Mouse (Mus musculus): ENCODE measurements at regions not wholly inside any gene's neighbourhood (a gene's known extent, or its start where the extent isn't known, plus 50 kb on each side); places are given as distances from the start of the nearest gene placed in this dataset.

- H3K27ac ChIP-seq (ENCODE audit: low read depth, low read length): no peak overlapping the region
- H3K4me3 ChIP-seq (ENCODE audit: low read depth, low read length): no peak overlapping the region
- no peaks in the 10 kb centered on the region for H3K36me3 ChIP-seq (ENCODE audit: control insufficient read depth, insufficient read depth, low read length)
- no peak for DNase-seq (ENCODE audit: low spot score)
- no peak for ATAC-seq (ENCODE audit: low FRiP score)
- WGBS: 92% methylated on average over 3 of the region's 3 CpGs
- 0 out of 2 replicates have a peak, but pooled peaks cover 2% of the 10 kb centered on the region for H3K4me1 ChIP-seq (replicated peaks; ENCODE audit: control insufficient read depth, insufficient read depth, low read length)
- H3K27me3 ChIP-seq (ENCODE audit: control insufficient read depth, insufficient read depth, low read length): no peaks in the 10 kb centered on the region
- H3K9me3 ChIP-seq (ENCODE audit: control insufficient read depth, low read length): no peaks in the 10 kb centered on the region
- H3K4me2 ChIP-seq (replicated peaks; ENCODE audit: low read depth, low read length): no peak overlapping the region
- H3K9ac ChIP-seq (ENCODE audit: low read depth, low read length): no peak overlapping the region
Measured at GRCm38 (mm10) chr8:34476146-34476820, 364.7 kb upstream of the Gm10131 start.

DNA sequence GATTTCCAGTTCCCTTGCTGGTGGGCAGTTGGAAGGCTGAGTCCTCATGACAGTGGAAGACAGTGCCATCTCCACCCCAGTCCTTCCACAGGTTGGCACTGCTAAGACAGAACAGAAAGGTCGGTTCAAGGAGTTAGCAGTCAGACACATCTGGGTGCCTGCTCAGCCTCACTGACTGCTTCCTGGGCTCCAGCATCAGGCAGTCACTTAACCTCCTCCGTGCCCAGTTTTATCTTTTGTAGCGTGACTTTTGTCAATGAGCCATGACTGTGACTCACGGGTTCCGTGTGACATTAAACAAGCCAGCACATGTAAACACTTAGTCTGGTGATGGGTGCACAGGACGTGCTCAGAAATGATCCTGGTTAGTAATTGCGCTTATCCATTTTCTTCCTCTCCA lies 363.1 kb upstream of the Gm10131 start:
- Histone ChIP-seq H3K27me3 (ENCODE audit: control insufficient read depth, insufficient read depth, low read length) (no peaks in the 10 kb centered on the region), H3K9me3 (ENCODE audit: control insufficient read depth, low read length) (no peaks in the 10 kb centered on the region), H3K27ac (ENCODE audit: low read depth, low read length) (no peak overlapping the region), H3K4me2 (replicated peaks; ENCODE audit: low read depth, low read length) (no peak overlapping the region), H3K4me1 (replicated peaks; ENCODE audit: control insufficient read depth, insufficient read depth, low read length) (0 out of 2 replicates have a peak, but pooled peaks cover 2% of the 10 kb centered on the region), H3K9ac (ENCODE audit: low read depth, low read length) (no peak overlapping the region), H3K36me3 (ENCODE audit: control insufficient read depth, insufficient read depth, low read length) (no peaks in the 10 kb centered on the region), H3K4me3 (ENCODE audit: low read depth, low read length) (no peak overlapping the region)
- 81% methylated on average over 7 of the region's 7 CpGs for WGBS
- DNase-seq (ENCODE audit: low spot score) (no peak), ATAC-seq (ENCODE audit: low FRiP score) (no peak)

DNA sequence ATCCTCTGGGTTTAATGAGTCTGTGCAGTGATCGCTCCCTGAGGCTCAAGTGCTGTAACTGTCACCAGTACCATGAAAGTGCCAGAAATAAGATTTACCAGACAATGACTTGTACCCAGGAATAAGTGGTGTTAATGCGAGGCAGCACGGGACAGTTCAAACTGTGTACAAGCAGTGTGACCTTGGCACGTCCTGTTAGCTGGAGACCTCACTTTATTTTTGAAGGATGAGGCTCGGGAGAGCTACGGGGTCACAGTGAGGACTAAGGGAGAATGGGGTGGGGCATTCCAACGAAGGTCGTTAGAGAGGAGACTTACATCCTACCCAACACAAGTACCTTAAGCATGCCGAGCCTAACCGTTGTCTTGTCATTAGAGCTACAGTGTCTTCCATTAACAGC lies 362.2 kb upstream of the Gm10131 start:
- Histone ChIP-seq H3K4me3 (ENCODE audit: low read depth, low read length) (no peak overlapping the region), H3K27me3 (ENCODE audit: control insufficient read depth, insufficient read depth, low read length) (no peaks in the 10 kb centered on the region), H3K9me3 (ENCODE audit: control insufficient read depth, low read length) (no peaks in the 10 kb centered on the region), H3K4me1 (replicated peaks; ENCODE audit: control insufficient read depth, insufficient read depth, low read length) (0 out of 2 replicates have a peak, but pooled peaks cover 2% of the 10 kb centered on the region), H3K9ac (ENCODE audit: low read depth, low read length) (no peak overlapping the region), H3K36me3 (ENCODE audit: control insufficient read depth, insufficient read depth, low read length) (no peaks in the 10 kb centered on the region), H3K27ac (ENCODE audit: low read depth, low read length) (no peak overlapping the region), H3K4me2 (replicated peaks; ENCODE audit: low read depth, low read length) (no peak overlapping the region)
- 83% methylated on average over 10 of the region's 10 CpGs for WGBS
- ATAC-seq (ENCODE audit: low FRiP score): no peak
- no peak for DNase-seq (ENCODE audit: low spot score)

- H3K4me2 ChIP-seq (replicated peaks; ENCODE audit: low read depth, low read length): no peak overlapping the region
- H3K27me3 ChIP-seq (ENCODE audit: control insufficient read depth, insufficient read depth, low read length): no peaks in the 10 kb centered on the region
- DNase-seq (ENCODE audit: low spot score) (no peak), ATAC-seq (ENCODE audit: low FRiP score) (no peak)
- 69% methylated on average over 1 of the region's 1 CpGs for WGBS
- no peaks in the 10 kb centered on the region for H3K36me3 ChIP-seq (ENCODE audit: control insufficient read depth, insufficient read depth, low read length)
- H3K9ac ChIP-seq (ENCODE audit: low read depth, low read length): no peak overlapping the region
- no peak overlapping the region for H3K27ac ChIP-seq (ENCODE audit: low read depth, low read length)
- H3K9me3 ChIP-seq (ENCODE audit: control insufficient read depth, low read length): no peaks in the 10 kb centered on the region
- H3K4me3 ChIP-seq (ENCODE audit: low read depth, low read length): no peak overlapping the region
- H3K4me1 ChIP-seq (replicated peaks; ENCODE audit: control insufficient read depth, insufficient read depth, low read length): 0 out of 2 replicates have a peak, but pooled peaks cover 2% of the 10 kb centered on the region
Measured at GRCm38 (mm10) chr8:34473301-34473700, 361.8 kb upstream of the Gm10131 start.

DNA sequence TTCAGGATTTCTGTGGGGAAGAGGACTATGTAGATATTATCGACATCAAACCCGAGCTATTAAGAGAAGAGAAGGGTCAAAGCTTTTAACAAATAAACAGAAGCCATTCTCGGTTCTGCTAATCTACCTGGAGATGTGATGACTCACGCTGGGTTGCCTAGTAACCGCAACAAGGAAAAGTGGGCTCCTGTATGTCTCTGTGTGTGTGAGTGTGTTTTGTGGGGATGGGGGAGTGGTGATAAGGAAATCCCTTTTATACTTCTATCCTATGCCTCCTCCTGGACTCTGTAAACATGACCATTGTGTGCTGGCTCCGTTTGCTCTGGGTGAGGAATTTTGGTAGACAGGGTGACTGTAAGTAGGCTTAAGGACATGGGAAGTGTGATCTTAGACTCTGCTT lies 361.3 kb upstream of the Gm10131 start:
- Histone ChIP-seq H3K36me3 (ENCODE audit: control insufficient read depth, insufficient read depth, low read length) (no peaks in the 10 kb centered on the region), H3K4me1 (replicated peaks; ENCODE audit: control insufficient read depth, insufficient read depth, low read length) (0 out of 2 replicates have a peak, but pooled peaks cover 2% of the 10 kb centered on the region), H3K4me3 (ENCODE audit: low read depth, low read length) (no peak overlapping the region), H3K27ac (ENCODE audit: low read depth, low read length) (no peak overlapping the region), H3K27me3 (ENCODE audit: control insufficient read depth, insufficient read depth, low read length) (no peaks in the 10 kb centered on the region), H3K9me3 (ENCODE audit: control insufficient read depth, low read length) (no peaks in the 10 kb centered on the region), H3K9ac (ENCODE audit: low read depth, low read length) (no peak overlapping the region), H3K4me2 (replicated peaks; ENCODE audit: low read depth, low read length) (no peak overlapping the region)
- ATAC-seq (ENCODE audit: low FRiP score) (no peak), DNase-seq (ENCODE audit: low spot score) (no peak)
- WGBS: 46% methylated on average over 6 of the region's 6 CpGs

DNA sequence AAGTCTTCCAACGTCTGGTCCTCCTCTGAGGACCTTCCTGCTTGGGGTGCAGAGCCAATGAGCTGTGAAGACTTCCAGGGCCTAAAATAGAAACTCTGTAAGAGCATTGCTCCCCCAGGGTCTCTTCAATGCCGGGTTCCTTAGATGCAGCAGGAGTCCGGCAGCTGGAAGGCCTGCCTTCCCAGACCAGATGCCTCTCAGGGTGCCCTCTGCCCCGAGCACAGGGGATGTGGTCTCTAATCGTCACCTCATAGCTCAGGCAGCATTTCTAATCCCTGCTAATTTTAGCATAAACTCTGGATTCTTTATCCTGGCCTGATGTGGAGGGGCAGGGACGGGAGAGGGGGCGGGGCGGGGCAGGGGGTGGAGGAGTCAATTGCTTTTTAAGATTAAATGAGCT lies 360.9 kb upstream of the Gm10131 start:
- Histone ChIP-seq H3K9me3 (ENCODE audit: control insufficient read depth, low read length) (no peaks in the 10 kb centered on the region), H3K36me3 (ENCODE audit: control insufficient read depth, insufficient read depth, low read length) (no peaks in the 10 kb centered on the region), H3K4me2 (replicated peaks; ENCODE audit: low read depth, low read length) (no peak overlapping the region), H3K4me3 (ENCODE audit: low read depth, low read length) (no peak overlapping the region), H3K9ac (ENCODE audit: low read depth, low read length) (no peak overlapping the region), H3K27ac (ENCODE audit: low read depth, low read length) (no peak overlapping the region), H3K4me1 (replicated peaks; ENCODE audit: control insufficient read depth, insufficient read depth, low read length) (0 out of 2 replicates have a peak, but pooled peaks cover 2% of the 10 kb centered on the region), H3K27me3 (ENCODE audit: control insufficient read depth, insufficient read depth, low read length) (no peaks in the 10 kb centered on the region)
- no peak for DNase-seq (ENCODE audit: low spot score)
- ATAC-seq (ENCODE audit: low FRiP score): no peak
- WGBS: 38% methylated on average over 8 of the region's 8 CpGs

GRCm38 (mm10) chr8:34469091-34469490 lies 357.6 kb upstream of the Gm10131 start:
- Histone ChIP-seq H3K9ac (ENCODE audit: low read depth, low read length) (no peak overlapping the region), H3K4me3 (ENCODE audit: low read depth, low read length) (no peak overlapping the region), H3K9me3 (ENCODE audit: control insufficient read depth, low read length) (peaks cover 3% of the 10 kb centered on the region; the same call in 1 of the 2 replicates), H3K4me2 (replicated peaks; ENCODE audit: low read depth, low read length) (no peak overlapping the region), H3K27ac (ENCODE audit: low read depth, low read length) (no peak overlapping the region), H3K27me3 (ENCODE audit: control insufficient read depth, insufficient read depth, low read length) (no peaks in the 10 kb centered on the region), H3K4me1 (replicated peaks; ENCODE audit: control insufficient read depth, insufficient read depth, low read length) (0 out of 2 replicates have a peak, but pooled peaks cover 2% of the 10 kb centered on the region), H3K36me3 (ENCODE audit: control insufficient read depth, insufficient read depth, low read length) (no peaks in the 10 kb centered on the region)
- ATAC-seq (ENCODE audit: low FRiP score) (no peak), DNase-seq (ENCODE audit: low spot score) (no peak)
- 71% methylated on average over 2 of the region's 2 CpGs for WGBS

DNA sequence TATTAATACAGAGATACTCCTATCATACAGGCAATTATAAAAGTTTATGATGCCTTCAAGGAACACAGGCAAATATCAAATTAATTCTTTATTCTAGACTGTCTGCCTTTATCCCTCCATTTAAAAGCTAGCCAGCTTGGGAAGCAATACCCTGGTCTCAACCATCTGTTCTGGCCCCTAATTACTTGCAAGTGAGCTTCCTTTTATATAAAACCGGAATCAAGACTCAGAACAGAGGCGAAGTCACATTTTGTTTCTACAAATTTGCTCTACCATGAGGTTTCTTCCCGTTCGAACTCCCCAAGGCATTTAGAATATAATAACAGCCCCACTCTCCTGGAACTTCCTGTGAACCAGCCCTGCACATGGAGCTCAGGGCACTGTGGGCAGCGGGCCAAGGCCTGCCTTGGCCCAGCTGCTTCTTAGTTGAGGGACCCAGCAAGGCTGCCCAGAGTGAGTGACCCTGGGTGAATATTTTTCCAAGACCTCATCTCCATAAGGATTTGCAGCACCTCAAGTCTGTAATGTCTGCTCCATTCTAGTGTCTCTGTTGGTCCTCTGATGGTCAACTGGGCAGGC lies 355.3 kb upstream of the Gm10131 start:
- Histone ChIP-seq H3K4me3 (ENCODE audit: low read depth, low read length) (no peak overlapping the region), H3K36me3 (ENCODE audit: control insufficient read depth, insufficient read depth, low read length) (no peaks in the 10 kb centered on the region), H3K4me1 (replicated peaks; ENCODE audit: control insufficient read depth, insufficient read depth, low read length) (no peaks in the 10 kb centered on the region), H3K9me3 (ENCODE audit: control insufficient read depth, low read length) (peaks cover 3% of the 10 kb centered on the region; the same call in 1 of the 2 replicates), H3K4me2 (replicated peaks; ENCODE audit: low read depth, low read length) (no peak overlapping the region), H3K27me3 (ENCODE audit: control insufficient read depth, insufficient read depth, low read length) (no peaks in the 10 kb centered on the region), H3K27ac (ENCODE audit: low read depth, low read length) (no peak overlapping the region), H3K9ac (ENCODE audit: low read depth, low read length) (no peak overlapping the region)
- WGBS: 83% methylated on average over 5 of the region's 5 CpGs
- ATAC-seq (ENCODE audit: low FRiP score): no peak
- DNase-seq (ENCODE audit: low spot score): no peak

DNA sequence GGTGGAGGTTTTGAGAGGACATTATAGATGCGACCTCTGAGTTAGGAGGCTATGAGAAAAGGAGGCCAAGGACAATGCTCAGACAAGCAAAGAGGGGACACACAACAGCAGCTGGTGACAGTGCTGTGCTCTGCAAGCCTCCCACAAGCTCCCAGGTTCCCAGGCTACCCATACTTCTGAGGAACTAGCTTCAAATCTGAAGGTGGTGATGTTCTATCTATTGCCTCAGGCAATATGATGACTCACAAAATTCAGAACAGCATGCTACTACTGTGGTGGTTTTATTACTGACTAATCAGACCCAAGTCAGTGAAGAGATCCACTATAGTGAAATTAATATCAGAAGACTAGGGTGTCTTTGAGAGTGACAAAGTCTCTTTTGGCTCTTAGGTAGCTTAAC lies 353.9 kb upstream of the Gm10131 start:
- Histone ChIP-seq H3K27ac (ENCODE audit: low read depth, low read length) (no peak overlapping the region), H3K9me3 (ENCODE audit: control insufficient read depth, low read length) (peaks cover 3% of the 10 kb centered on the region; the same call in 1 of the 2 replicates), H3K4me1 (replicated peaks; ENCODE audit: control insufficient read depth, insufficient read depth, low read length) (no peaks in the 10 kb centered on the region), H3K4me2 (replicated peaks; ENCODE audit: low read depth, low read length) (no peak overlapping the region), H3K4me3 (ENCODE audit: low read depth, low read length) (no peak overlapping the region), H3K27me3 (ENCODE audit: control insufficient read depth, insufficient read depth, low read length) (no peaks in the 10 kb centered on the region), H3K9ac (ENCODE audit: low read depth, low read length) (no peak overlapping the region), H3K36me3 (ENCODE audit: control insufficient read depth, insufficient read depth, low read length) (no peaks in the 10 kb centered on the region)
- ATAC-seq (ENCODE audit: low FRiP score) (no peak), DNase-seq (ENCODE audit: low spot score) (no peak)
- 100% methylated on average over 1 of the region's 1 CpGs for WGBS

Measured in hindbrain, embryonic 11.5 days (tissue).